Mouse (Mus musculus) lung, adult 2 months (tissue): ENCODE results near the gene Klhl36. TPM values are rescaled to one million over a fixed set of nuclear protein-coding genes. Genes with fewer than 3 reads are reported as not detected.

ENCODE experiments used
- DNase-seq: peaks from one replicate; pipeline ENCODE4 v3.0.0; 2022
- H3K4me1 ChIP-seq: fragments of 200-500 bp; 2 replicates; pipeline ENCODE4 v1.6.1; 2011; ENCODE audit warnings: low read length; ENCODE audit not compliant: control insufficient read depth, insufficient read depth
- H3K4me3 ChIP-seq: fragments of 200-500 bp; replicated peaks from 2 replicates; pipeline ENCODE3; 2011; ENCODE audit warnings: low read depth, mild to moderate bottlenecking, control low read depth, low read length; ENCODE audit errors: extremely low read depth
- CTCF ChIP-seq: fragments of 200-500 bp; IDR thresholded peaks from 2 replicates; pipeline ENCODE4 v1.5.1; 2011; ENCODE audit warnings: mild to moderate bottlenecking, low read length, control low read depth; ENCODE audit not compliant: insufficient read depth
- POLR2A ChIP-seq: fragments of 200-500 bp; IDR thresholded peaks from 2 replicates; pipeline ENCODE4 v1.6.1; 2011; ENCODE audit warnings: low read depth, mild to moderate bottlenecking, control low read depth, low read length, borderline replicate concordance; ENCODE audit errors: extremely low read depth
- WGBS: fragments of 180-500 bp; shearing (Covaris S2); methylation state at CpG from one replicate; pipeline ENCODE4 v1.1.7; 2018; 5-methylcytosine and 5-hydroxymethylcytosine counted together
- polyA plus RNA-seq: library from polyadenylated mRNA; depleted of rRNA; stranded (reverse); fragments of >200 nt; gene quantifications from 2 replicates; pipeline ENCODE4 v1.2.3, GENCODE M21; 2012

Gene Klhl36
- polyA plus RNA-seq, 1 experiment, result 28.9 TPM

DNA sequence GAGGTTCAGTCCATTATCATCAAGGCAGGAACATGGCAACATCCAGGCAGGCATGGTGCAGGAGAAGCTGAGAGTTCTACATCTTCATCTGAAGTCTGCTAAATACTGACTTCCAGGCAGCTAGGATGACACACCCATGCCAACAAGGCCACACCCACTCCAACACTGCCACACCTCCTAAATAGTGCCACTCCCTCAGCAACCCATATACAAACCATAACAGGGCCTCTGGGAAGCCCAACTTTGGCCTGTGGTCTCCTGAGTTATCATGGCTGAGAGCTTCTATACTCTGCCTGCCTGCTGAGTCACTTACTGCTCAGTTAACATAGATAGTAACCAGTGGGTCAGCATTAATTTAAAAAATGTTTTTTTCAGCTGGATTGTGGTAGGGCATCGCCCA lies 11.1 kb downstream of the Klhl36 start:
- no peak overlapping the region for H3K4me3 ChIP-seq
- WGBS, result 95% methylated on average over 1 of the region's 1 CpGs
- no peaks in the 10 kb centered on the region for H3K4me1 ChIP-seq
- no peak for DNase-seq
- TF ChIP-seq CTCF, result no peak
- TF ChIP-seq POLR2A, result no peak

DNA sequence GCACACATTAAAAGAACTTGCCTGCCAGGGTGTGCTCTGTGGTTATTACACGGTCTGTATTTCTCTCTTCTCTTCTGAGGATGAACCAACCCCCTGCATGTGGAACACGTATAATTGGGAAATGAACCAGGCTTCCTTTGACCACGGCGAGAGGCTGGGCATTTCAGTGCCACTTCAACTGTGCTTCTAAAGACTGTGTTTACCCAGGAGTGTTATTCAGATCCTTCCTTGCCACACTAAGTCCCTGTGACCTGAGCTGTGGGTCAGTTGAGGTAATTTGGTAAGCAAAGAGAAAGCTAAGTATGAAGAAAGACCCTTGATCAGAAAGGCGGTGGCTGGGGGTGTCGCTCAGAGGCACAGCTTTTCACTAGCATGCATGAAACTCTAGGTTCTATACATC lies 19.2 kb downstream of the Klhl36 start:
- DNase-seq, result no peak
- no peak for TF ChIP-seq CTCF
- TF ChIP-seq POLR2A, result no peak
- WGBS, result 52% methylated on average over 6 of the region's 6 CpGs
- H3K4me1 ChIP-seq, result no peaks in the 10 kb centered on the region
- H3K4me3 ChIP-seq, result no peak overlapping the region

DNA sequence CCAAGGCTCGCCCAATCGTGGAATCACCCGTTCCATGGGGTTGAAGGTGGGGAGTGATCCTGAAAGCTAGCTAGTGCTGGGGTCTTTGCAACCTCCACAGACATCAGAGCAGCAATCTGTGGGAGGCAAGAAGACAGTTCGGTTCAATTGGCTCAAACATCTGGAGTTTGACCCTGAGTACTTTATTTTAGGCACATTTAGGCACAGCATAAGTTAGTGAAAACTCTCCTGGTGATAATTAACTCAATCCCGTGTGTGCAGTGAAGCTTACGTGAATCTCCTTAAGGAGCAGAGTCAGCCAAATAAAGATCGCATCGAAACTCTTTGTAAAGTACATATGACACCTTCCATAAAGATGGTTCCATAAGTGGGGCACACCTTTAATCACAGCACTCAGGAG lies 19.9 kb downstream of the Klhl36 start:
- 89% methylated on average over 8 of the region's 8 CpGs for WGBS
- H3K4me3 ChIP-seq, result no peak overlapping the region
- H3K4me1 ChIP-seq, result no peaks in the 10 kb centered on the region
- no peak for DNase-seq
- no peak for TF ChIP-seq CTCF
- TF ChIP-seq POLR2A, result no peak

DNA sequence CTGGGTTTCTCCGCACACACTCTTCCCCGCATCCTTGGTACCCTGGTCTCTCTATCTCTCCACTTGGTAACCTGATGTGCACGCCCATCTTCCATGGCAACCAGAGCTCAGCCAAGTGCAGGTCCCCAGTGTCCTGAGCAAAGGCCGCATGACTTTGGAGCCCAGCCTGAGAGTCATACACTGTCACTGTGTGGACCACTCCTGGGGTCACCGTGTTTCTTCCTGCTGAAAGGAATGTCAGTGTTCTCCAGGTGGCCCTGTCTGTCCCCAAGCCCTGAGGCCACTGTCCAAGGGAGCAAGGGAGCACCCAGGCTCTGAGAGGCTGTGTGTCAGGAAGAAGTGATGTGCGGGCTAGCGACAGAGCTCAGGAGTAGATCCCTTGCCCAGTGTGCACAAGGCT lies 21.2 kb downstream of the Klhl36 start:
- H3K4me1 ChIP-seq, result no peaks in the 10 kb centered on the region
- H3K4me3 ChIP-seq, result no peak overlapping the region
- WGBS, result 91% methylated on average over 7 of the region's 7 CpGs
- no peak for DNase-seq
- TF ChIP-seq CTCF, result no peak
- TF ChIP-seq POLR2A, result no peak

DNA sequence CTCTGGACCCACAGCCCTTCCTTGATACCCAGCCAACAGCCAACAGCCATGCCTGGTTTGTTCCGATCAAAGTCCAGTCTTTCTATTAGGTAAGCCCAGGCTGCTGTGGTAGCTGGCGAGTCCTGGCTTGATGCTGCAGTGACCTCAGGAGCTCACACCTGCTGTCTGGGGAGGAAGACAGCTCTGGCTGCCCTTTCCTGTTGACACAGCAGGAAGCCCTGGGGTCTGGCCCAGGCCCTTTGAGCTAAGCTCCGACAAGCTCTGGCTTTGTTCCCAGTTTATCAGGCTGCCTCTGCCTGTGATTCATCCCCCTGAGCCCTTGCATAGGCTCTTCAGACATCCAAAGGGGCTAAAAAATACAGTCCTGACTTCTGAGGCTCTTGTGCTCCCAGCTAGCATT lies 23.5 kb downstream of the Klhl36 start:
- 30% methylated on average over 3 of the region's 3 CpGs for WGBS
- TF ChIP-seq CTCF, result no peak
- no peak for TF ChIP-seq POLR2A
- no peak overlapping the region for H3K4me3 ChIP-seq
- no peak for DNase-seq
- H3K4me1 ChIP-seq, result no peaks in the 10 kb centered on the region

DNA sequence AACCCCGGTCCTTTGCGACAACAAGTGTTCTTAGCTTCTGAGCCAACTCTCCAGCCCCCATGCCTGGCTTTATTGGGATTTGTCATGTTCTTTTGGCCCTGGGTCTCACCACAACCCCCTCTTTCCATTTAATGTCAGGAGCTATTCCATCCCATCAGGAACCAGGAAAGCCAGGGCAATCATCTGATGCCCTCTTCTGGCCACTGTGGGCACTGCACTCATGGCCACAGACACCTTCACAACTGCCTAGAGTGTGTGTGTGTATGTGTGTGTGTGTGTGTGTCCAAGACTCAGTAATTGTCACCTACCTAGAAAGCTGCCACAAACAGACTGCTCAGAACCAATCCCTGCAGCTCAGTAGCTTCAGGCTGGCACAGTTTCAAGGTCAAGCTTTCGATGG lies 25.1 kb downstream of the Klhl36 start:
- peak; percentile 44 for DNase-seq
- TF ChIP-seq POLR2A (no peak), CTCF (peak; percentile 82)
- Histone ChIP-seq H3K4me1 (no peaks in the 10 kb centered on the region), H3K4me3 (no peak overlapping the region)
- 84% methylated on average over 3 of the region's 3 CpGs for WGBS

DNA sequence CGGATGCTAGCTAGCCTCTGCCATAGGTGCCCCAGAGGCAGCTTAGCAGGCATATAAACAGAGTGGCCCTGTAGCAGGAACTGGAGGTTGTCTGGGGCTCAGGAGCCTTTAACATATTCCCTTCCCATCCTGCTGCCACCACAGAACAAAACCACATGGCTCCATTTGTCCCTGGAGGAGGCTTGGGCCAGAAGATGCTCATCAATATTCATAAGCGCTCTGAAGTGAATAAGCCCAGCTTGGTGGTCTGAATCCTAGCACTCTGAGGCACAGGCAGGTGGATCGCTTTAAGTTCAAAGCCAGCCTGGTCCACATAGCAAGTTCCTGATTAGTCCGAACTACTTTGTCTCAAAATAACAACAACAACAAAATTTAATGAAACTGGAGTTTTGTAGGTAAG lies 25.9 kb downstream of the Klhl36 start:
- Histone ChIP-seq H3K4me3 (no peak overlapping the region), H3K4me1 (no peaks in the 10 kb centered on the region)
- WGBS, result 77% methylated on average over 4 of the region's 4 CpGs
- no peak for TF ChIP-seq POLR2A
- TF ChIP-seq CTCF, result no peak
- no peak for DNase-seq

DNA sequence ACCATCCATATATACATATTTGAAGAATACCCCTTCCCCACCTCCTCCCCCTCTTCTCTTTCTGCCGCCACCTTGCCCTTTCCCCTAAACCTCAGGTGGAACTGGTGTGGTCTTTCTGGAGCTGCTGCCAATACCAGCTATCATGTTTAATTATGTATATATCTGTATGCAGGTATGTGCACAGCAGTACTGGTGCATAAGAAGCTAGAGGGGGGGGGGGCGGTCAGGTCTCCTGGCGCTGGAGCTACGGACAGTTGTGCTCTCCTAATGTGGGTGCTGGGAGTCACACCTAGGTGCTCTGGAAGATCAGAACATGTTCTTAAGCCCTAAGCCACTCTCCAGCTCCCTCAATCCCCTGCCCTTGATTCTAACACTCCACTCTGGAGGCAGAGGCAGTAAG lies 35.0 kb downstream of the Klhl36 start:
- DNase-seq, result no peak
- 80% methylated on average over 4 of the region's 4 CpGs for WGBS
- Histone ChIP-seq H3K4me1 (peaks cover 2% of the 10 kb centered on the region; the same call in 1 of the 2 replicates), H3K4me3 (no peak overlapping the region)
- TF ChIP-seq POLR2A (no peak), CTCF (no peak)

DNA sequence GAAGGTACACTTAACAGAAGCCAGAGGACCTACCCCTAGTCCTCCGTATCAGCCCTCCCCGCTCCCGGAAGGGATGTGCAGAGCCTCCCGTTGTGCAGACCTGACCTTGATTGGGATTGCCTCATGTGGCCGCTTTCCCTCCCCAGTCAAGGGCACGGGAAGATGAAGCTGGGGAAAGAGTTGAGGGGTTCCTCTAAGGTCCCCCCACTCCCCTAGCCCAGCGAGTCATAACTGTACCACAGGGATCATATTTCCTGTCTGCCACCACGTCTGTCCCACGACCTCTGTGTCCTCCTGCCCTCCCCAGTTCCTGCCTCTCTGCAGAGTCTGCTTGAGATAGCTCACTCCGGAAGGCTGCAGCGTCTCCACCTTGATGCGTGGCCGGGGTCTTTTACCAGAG lies 35.9 kb downstream of the Klhl36 start:
- TF ChIP-seq POLR2A (no peak), CTCF (no peak)
- H3K4me1 ChIP-seq, result peaks cover 2% of the 10 kb centered on the region; the same call in 1 of the 2 replicates
- 17% methylated on average over 13 of the region's 13 CpGs for WGBS
- DNase-seq, result no peak
- no peak overlapping the region for H3K4me3 ChIP-seq

DNA sequence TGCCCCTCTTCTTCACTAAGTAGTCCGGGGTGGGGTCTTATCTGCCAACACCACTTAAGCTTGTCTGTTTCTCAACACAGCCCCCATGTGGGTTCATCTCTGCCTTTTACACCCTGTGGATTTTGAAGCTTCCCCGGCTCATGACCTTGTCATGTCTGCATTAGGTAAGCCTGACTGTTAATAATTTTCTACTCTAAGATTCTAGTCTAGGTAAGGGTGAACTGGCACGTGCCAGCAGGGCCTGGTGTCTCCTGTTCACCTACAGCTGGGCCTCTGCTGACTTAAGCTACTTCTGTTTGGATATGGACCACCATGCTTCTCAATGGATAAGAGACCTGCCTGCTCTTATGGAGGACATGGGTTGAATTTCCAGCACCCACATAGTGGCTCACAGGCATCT lies 39.3 kb downstream of the Klhl36 start:
- Histone ChIP-seq H3K4me1 (peaks cover 2% of the 10 kb centered on the region; the same call in 1 of the 2 replicates), H3K4me3 (no peak overlapping the region)
- TF ChIP-seq POLR2A, result no peak
- TF ChIP-seq CTCF, result no peak
- 80% methylated on average over 3 of the region's 3 CpGs for WGBS
- DNase-seq, result no peak

DNA sequence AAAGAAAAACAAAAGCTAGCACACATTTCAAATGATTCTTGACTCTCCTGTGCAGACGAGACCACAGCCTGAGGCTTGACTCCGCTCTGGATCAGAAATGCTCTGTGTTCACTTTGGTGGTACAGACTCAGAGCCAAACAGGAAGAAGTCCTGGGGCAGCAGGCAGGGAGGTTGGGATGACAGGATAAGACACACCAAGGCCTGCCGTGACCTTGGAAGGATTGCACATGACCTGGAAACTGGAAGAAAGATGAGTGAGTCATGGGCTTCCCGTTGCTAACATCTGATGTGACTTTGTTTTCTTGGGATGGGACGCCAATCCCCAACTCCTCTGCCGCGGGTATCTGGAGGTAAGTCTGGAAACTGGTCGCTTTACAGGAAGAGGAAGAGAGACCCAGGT lies 39.9 kb downstream of the Klhl36 start:
- WGBS, result 49% methylated on average over 8 of the region's 8 CpGs
- no peak for DNase-seq
- Histone ChIP-seq H3K4me1 (peaks cover 2% of the 10 kb centered on the region; the same call in 1 of the 2 replicates), H3K4me3 (no peak overlapping the region)
- TF ChIP-seq CTCF (no peak), POLR2A (no peak)
